9 mouse cellular contexts compared by ENCODE assay signal in the genomic region with DNA sequence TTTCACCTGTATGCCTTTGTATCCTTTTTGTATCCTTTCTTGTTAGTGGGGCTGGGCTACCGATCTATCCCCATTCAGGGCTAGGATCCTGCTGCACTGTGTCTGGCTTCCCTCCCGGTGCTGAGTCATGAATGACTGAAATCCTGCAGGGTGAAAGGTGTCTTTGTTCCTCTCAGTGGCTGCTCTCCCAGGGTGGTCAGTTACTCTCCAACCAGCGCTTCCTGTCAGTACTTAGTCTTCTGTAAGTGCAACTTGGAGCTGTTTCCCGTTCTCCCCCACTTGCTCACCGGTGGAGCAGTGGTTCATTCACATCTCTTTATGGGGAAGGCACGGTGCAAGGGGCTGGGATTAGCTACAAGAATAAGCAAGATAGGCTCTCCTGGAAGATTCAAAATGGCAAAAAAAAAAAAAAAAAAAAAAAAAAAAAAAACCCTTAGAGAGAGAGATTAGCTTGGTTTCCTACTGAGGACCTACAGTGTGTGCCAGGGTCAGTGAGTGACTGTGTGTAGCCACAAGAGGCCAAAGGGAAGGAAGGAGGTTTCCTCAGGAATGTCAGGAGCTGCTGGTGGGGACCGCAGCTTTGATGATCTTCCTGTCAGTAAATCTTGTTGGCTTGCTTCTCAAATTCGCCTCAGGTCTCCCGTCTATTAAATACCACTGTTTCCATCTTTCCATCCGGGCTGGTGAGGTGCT. TPM values are rescaled to one million over a fixed set of nuclear protein-coding genes. Genes with fewer than 3 reads are reported as not detected.
A peak's percentile ranks its signal among the peaks of the same experiment; 100 is the strongest.
DNase-seq lines count a peak whose midpoint lies in the region; ATAC-seq lines count a peak whose summit lies in the region.
"Had no signal": no experiment of that assay in that cellular context is flagged by ENCODE, and none has a peak within 500 bp of the region (broad histone marks: within the 10 kb centered on the region; RNA-seq: fewer than 3 reads in every experiment).

No protein-coding gene starts in this region.

- peaks cover 9% of the 10 kb centered on the region; the same call in 1 of the 2 replicates for H3K4me1 ChIP-seq in kidney, embryonic 14.5 days (ENCODE audit: control insufficient read depth, insufficient read depth, low read length)

- H3K4me2 ChIP-seq in kidney, embryonic 14.5 days (replicated peaks; ENCODE audit: low read depth, low read length), result no peak overlapping the region

- H3K36me3 ChIP-seq in kidney, embryonic 14.5 days (ENCODE audit: control insufficient read depth, insufficient read depth, low read length), result no peaks in the 10 kb centered on the region

- H3K27me3 ChIP-seq in kidney, embryonic 14.5 days (ENCODE audit: control insufficient read depth, insufficient read depth, low read length), result no peaks in the 10 kb centered on the region

- no peak overlapping the region for H3K27ac ChIP-seq in kidney, embryonic 14.5 days (ENCODE audit: low read depth, low read length)

- peaks cover 3% of the 10 kb centered on the region; the same call in 1 of the 2 replicates for H3K9me3 ChIP-seq in kidney, embryonic 14.5 days (ENCODE audit: control insufficient read depth, low read length)

- peak; percentile 74; the same call in 1 of the 2 replicates for ATAC-seq in kidney, embryonic 14.5 days (ENCODE audit: low FRiP score, low TSS enrichment)

- 2% methylated on average over 10 of the region's 10 CpGs for WGBS in kidney, embryonic 14.5 days

- DNase-seq in ovary, postnatal 36 days (ENCODE audit: low spot score), result peak; percentile 25
- DNase-seq in ovary, postnatal 14 days (ENCODE audit: low spot score), result no peak
- peak; percentile 85 to 87 for DNase-seq in adrenal gland, postnatal 36 days
- DNase-seq in forelimb bud, embryonic 11.5 days (ENCODE audit: low read depth, low spot score), result peak; percentile 26
- DNase-seq in lung, postnatal 10 days, result peak; percentile 13
- peak; percentile 77 for DNase-seq in yolk sac, embryonic 10.5 days (ENCODE audit: low spot score)
- no peak for DNase-seq in natural killer cell, adult 2 months (ENCODE audit: low spot score in 2 of 2)

- no peak overlapping the region for H3K9ac ChIP-seq in kidney, embryonic 14.5 days (ENCODE audit: low read depth, low read length)

- H3K4me3 ChIP-seq in kidney, embryonic 14.5 days (ENCODE audit: low read length), result no peak overlapping the region

RNA-seq across cellular contexts. Expression of a gene that starts 26.5 kb away (rescaled TPM):
- 10 to 100 TPM; 19.6 to 23.9 TPM for total RNA-seq in adrenal gland, postnatal 36 days (2021)
- 102 and 154 TPM in 2 replicates for polyA plus RNA-seq in kidney, embryonic 14.5 days (2014; fragmentation: Nextera tagmentation; extraction: Ambion mirVana)

RNA-seq across cellular contexts. Expression of a gene that starts 27.2 kb away (rescaled TPM):
- not detected for total RNA-seq in adrenal gland, postnatal 36 days (2021)
- 0.09 and 0.23 TPM in 2 replicates for polyA plus RNA-seq in kidney, embryonic 14.5 days (2014; fragmentation: Nextera tagmentation; extraction: Ambion mirVana)
- total RNA-seq: neutrophil, adult 5-6 weeks had no signal

RNA-seq across cellular contexts. Expression of a gene that starts 42.1 kb away (rescaled TPM):
- under 1 TPM; 0.20 to 0.63 TPM for total RNA-seq in adrenal gland, postnatal 36 days (2021)
- polyA plus RNA-seq in kidney, embryonic 14.5 days (2014; fragmentation: Nextera tagmentation; extraction: Ambion mirVana), result 0.64 TPM in 1 of 2 replicates, not detected in the other

Comparison
In these comparisons a context has a peak if more than half of its experiments do, and no peak if none do; other contexts are left out.
1. DNase-seq: peak in ovary, postnatal 36 days (single experiment), adrenal gland, postnatal 36 days (2 of 2), forelimb bud, embryonic 11.5 days (single experiment), lung, postnatal 10 days (single experiment) and yolk sac, embryonic 10.5 days (single experiment); none in ovary, postnatal 14 days (single experiment) and natural killer cell, adult 2 months (0 of 2).